23 mouse cellular contexts compared by ENCODE assay signal in the genomic region with DNA sequence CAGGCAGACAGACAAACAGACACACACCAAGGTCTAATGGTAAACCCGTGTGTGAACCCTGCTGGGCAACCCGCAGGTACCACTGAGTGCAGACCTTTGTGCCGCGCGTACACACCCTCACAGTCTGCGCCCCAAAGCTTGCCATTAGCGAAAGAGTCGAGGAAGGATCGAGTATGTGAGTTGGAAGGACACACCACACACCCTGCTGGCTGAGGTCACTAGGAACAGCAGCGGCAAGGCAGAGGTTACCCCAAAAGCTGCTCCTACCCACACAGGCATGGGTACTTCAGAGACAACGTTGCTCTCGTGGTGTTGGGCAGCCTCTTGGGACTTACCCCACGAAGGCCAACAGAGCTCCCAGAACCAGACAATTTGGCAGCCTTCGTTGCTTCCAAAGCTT. TPM values are rescaled to one million over a fixed set of nuclear protein-coding genes. Genes with fewer than 3 reads are reported as not detected.
"Had no signal": no experiment of that assay in that cellular context is flagged by ENCODE, and none has a peak within 500 bp of the region (broad histone marks: within the 10 kb centered on the region; RNA-seq: fewer than 3 reads in every experiment).

No protein-coding gene starts in this region.

- H3K4me3 ChIP-seq: liver, embryonic 15.5 days; lung, embryonic 15.5 days; megakaryocyte, embryonic 14.5 days; midbrain, embryonic 13.5 days; midbrain, embryonic 15.5 days; neural tube, embryonic 13.5 days; neural tube, embryonic 15.5 days had no signal

- ATAC-seq: liver, postnatal 0 days; lung, postnatal 0 days; midbrain, embryonic 13.5 days; midbrain, embryonic 15.5 days had no signal

- H3K36me3 ChIP-seq: liver, embryonic 15.5 days; lung, embryonic 15.5 days; midbrain, embryonic 13.5 days; midbrain, embryonic 15.5 days; neural tube, embryonic 13.5 days; neural tube, embryonic 15.5 days had no signal

- H3K4me1 ChIP-seq: liver, embryonic 15.5 days; lung, embryonic 15.5 days; megakaryocyte, embryonic 14.5 days; midbrain, embryonic 13.5 days; midbrain, embryonic 15.5 days; neural tube, embryonic 13.5 days; neural tube, embryonic 15.5 days had no signal

- H3K9me3 ChIP-seq: liver, embryonic 15.5 days; lung, embryonic 15.5 days; midbrain, embryonic 15.5 days; neural tube, embryonic 15.5 days had no signal

- H3K4me2 ChIP-seq: liver, embryonic 15.5 days; lung, embryonic 15.5 days; midbrain, embryonic 11.5 days; midbrain, embryonic 13.5 days; midbrain, embryonic 15.5 days; neural tube, embryonic 13.5 days; neural tube, embryonic 15.5 days had no signal

- H3K9ac ChIP-seq: liver, embryonic 15.5 days; liver, postnatal 0 days; lung, embryonic 15.5 days; midbrain, embryonic 13.5 days; midbrain, embryonic 15.5 days; neural tube, embryonic 13.5 days; neural tube, embryonic 15.5 days had no signal

- H3K27me3 ChIP-seq: liver, embryonic 15.5 days; lung, embryonic 15.5 days; midbrain, embryonic 13.5 days; midbrain, embryonic 15.5 days; neural tube, embryonic 13.5 days; neural tube, embryonic 15.5 days had no signal

- H3K27ac ChIP-seq: liver, embryonic 15.5 days; lung, embryonic 15.5 days; macrophage; midbrain, embryonic 13.5 days; midbrain, embryonic 15.5 days; neural tube, embryonic 13.5 days; neural tube, embryonic 15.5 days had no signal

- DNase-seq: liver, postnatal 0 days; lung, adult 2 months; lung, postnatal 14 days; lung, postnatal 36 days; retina, postnatal 1 day; right cerebral cortex, adult 18-20 months; right cerebral cortex, postnatal 25 days; right cerebral cortex, postnatal 4 days; spleen, adult 18-20 months; thymus, adult 18-20 months; thymus, postnatal 14 days had no signal

RNA-seq across cellular contexts. Expression of a gene that starts 30.2 kb away (rescaled TPM):
- total RNA-seq: megakaryocyte progenitor cell, adult 5-6 weeks had no signal

RNA-seq across cellular contexts. Expression of a gene that starts 36.4 kb away (rescaled TPM):
- total RNA-seq: monocyte, adult 5-6 weeks had no signal

RNA-seq across cellular contexts. Expression of a gene that starts 52.1 kb away (rescaled TPM):
- total RNA-seq: monocyte, adult 5-6 weeks had no signal
